Mouse (Mus musculus) cortical plate, adult 2 months (tissue): ENCODE data around the gene Fbxl5. TPM values are rescaled to one million over a fixed set of nuclear protein-coding genes. Genes with fewer than 3 reads are reported as not detected.

Experiments used
- H3K27ac ChIP-seq: fragments of 200-500 bp; 2 replicates; pipeline ENCODE4 v1.5.1; 2012; ENCODE audit warnings: low read length, control low read depth, inconsistent platforms; ENCODE audit not compliant: insufficient read depth
- H3K4me1 ChIP-seq: fragments of 200-500 bp; 2 replicates; pipeline ENCODE4 v1.6.1; 2011; ENCODE audit warnings: low read length; ENCODE audit not compliant: control insufficient read depth, insufficient read depth
- H3K4me3 ChIP-seq: fragments of 200-500 bp; 2 replicates; pipeline ENCODE4 v1.5.1; 2011; ENCODE audit warnings: mild to moderate bottlenecking, low read length, control low read depth; ENCODE audit not compliant: insufficient read depth
- CTCF ChIP-seq: fragments of 200-500 bp; IDR thresholded peaks from 2 replicates; pipeline ENCODE4 v1.5.1; 2011; ENCODE audit warnings: mild to moderate bottlenecking, control low read depth, low read length; ENCODE audit not compliant: insufficient read depth; ENCODE audit errors: extremely low read depth
- POLR2A ChIP-seq: fragments of 200-500 bp; IDR thresholded peaks from 2 replicates; pipeline ENCODE4 v1.6.1; 2011; ENCODE audit warnings: mild to moderate bottlenecking, low read length, control low read depth; ENCODE audit not compliant: insufficient read depth; ENCODE audit errors: extremely low read depth
- polyA plus RNA-seq: library from polyadenylated mRNA; depleted of rRNA; stranded (reverse); fragments of >200 nt; gene quantifications from 2 replicates; pipeline ENCODE4 v1.2.3, GENCODE M21; 2012; rRNA removed

Fbxl5 gene
- polyA plus RNA-seq, 1 experiment, result 68.9 TPM

- TF ChIP-seq POLR2A (no peak), CTCF (no peak)
- no peak overlapping the region for H3K27ac ChIP-seq
- H3K4me3 ChIP-seq, result no peak overlapping the region
- H3K4me1 ChIP-seq, result no peaks in the 10 kb centered on the region; the same call in 1 of the 2 replicates
These were observed 99.6 kb downstream of the Fbxl5 start for GRCm38 (mm10) chr5:43721538-43722451.

GRCm38 (mm10) chr5:43699240-43699639 is 122.2 kb downstream of the Fbxl5 start:
- Histone ChIP-seq H3K4me1 (no peaks in the 10 kb centered on the region), H3K4me3 (no peak overlapping the region), H3K27ac (no peak overlapping the region)
- TF ChIP-seq CTCF, result no peak
- no peak for TF ChIP-seq POLR2A

GRCm38 (mm10) chr5:43697133-43697532 is 124.3 kb downstream of the Fbxl5 start:
- Histone ChIP-seq H3K4me3 (no peak overlapping the region), H3K4me1 (no peaks in the 10 kb centered on the region), H3K27ac (no peak overlapping the region)
- TF ChIP-seq POLR2A, result no peak
- TF ChIP-seq CTCF, result no peak

Other genes starting within 250 kb of the Fbxl5 start
- 16.3 and 18.3 TPM in 2 replicates for gene Cc2d2a, start 159.3 kb downstream of the Fbxl5 start, polyA plus RNA-seq
- gene Bst1, start 2.8 kb downstream of the Fbxl5 start, polyA plus RNA-seq, result 0.11 and 0.17 TPM in 2 replicates
- 4.7 and 4.9 TPM in 2 replicates for gene Cd38, start 46.9 kb upstream of the Fbxl5 start, polyA plus RNA-seq
- gene Gm7879, start 91.5 kb upstream of the Fbxl5 start, polyA plus RNA-seq, result 0.42 and 0.72 TPM in 2 replicates
- 2.9 and 4.3 TPM in 2 replicates for gene Fgfbp1, start 160.1 kb upstream of the Fbxl5 start, polyA plus RNA-seq